Mouse (Mus musculus) heart, embryonic 11.5 days (tissue): Measurements from ENCODE around the gene Vasn. TPM values are rescaled to one million over a fixed set of nuclear protein-coding genes. Genes with fewer than 3 reads are reported as not detected.
A peak's percentile ranks its signal among the peaks of the same experiment; 100 is the strongest.

Experiments
- ATAC-seq: fragments of 200-750 bp; cut with Nextera tagmentation; replicated peaks from 2 replicates; pipeline ENCODE4 v1.8.0; 2017; ENCODE audit warnings: moderate library complexity; ENCODE audit not compliant: insufficient number of reproducible peaks, low FRiP score, low TSS enrichment
- H3K27ac ChIP-seq: fragments of 300-500 bp; sonication (generic); 2 replicates; pipeline ENCODE4 v1.5.1; 2014; ENCODE audit warnings: mild to moderate bottlenecking, low read depth, low read length
- H3K27me3 ChIP-seq: fragments of 300-500 bp; sonication (generic); 2 replicates; pipeline ENCODE4 v1.6.1; 2014; ENCODE audit warnings: mild to moderate bottlenecking, low read length, mixed read lengths; ENCODE audit not compliant: control insufficient read depth, insufficient read depth
- H3K36me3 ChIP-seq: fragments of 300-500 bp; sonication (generic); 2 replicates; pipeline ENCODE4 v1.6.1; 2014; ENCODE audit warnings: mild to moderate bottlenecking, low read length, moderate library complexity, mixed read lengths; ENCODE audit not compliant: control insufficient read depth, insufficient read depth
- H3K4me1 ChIP-seq: fragments of 300-500 bp; sonication (generic); 2 replicates; pipeline ENCODE4 v1.6.1; 2014; ENCODE audit warnings: low read length; ENCODE audit not compliant: control insufficient read depth, insufficient read depth
- H3K4me2 ChIP-seq: fragments of 300-500 bp; sonication (generic); 2 replicates; pipeline ENCODE4 v1.6.1; 2014; ENCODE audit warnings: mild to moderate bottlenecking, moderate library complexity
- H3K4me3 ChIP-seq: fragments of 300-500 bp; sonication (generic); 2 replicates; pipeline ENCODE4 v1.5.1; 2014; ENCODE audit warnings: low read depth, low read length
- H3K9ac ChIP-seq: fragments of 300-500 bp; sonication (generic); 2 replicates; pipeline ENCODE4 v1.6.1; 2014; ENCODE audit warnings: mild to moderate bottlenecking, low read depth, low read length, moderate library complexity
- H3K9me3 ChIP-seq: fragments of 300-500 bp; sonication (generic); replicated peaks from 2 replicates; pipeline ENCODE4 v1.6.1; 2016; ENCODE audit warnings: low read length; ENCODE audit not compliant: control insufficient read depth
- WGBS: fragments of 180-500 bp; shearing (Covaris S2); extraction: QIAGEN DNeasy Blood & Tissue Kit; methylation state at CpG from one replicate; pipeline ENCODE4 v1.1.7; 2014; ENCODE audit not compliant: insufficient replicate concordance; 5-methylcytosine and 5-hydroxymethylcytosine counted together
- polyA plus RNA-seq: library from polyadenylated mRNA; unstranded; fragments of >200 nt; fragmentation: Nextera tagmentation; extraction: Ambion mirVana; gene quantifications from 2 replicates; pipeline ENCODE4 v1.2.1, GENCODE M21; 2014

Gene Vasn
- polyA plus RNA-seq, 1 experiment from 2014 or later, result 10.6 TPM

GRCm38 (mm10) chr16:4613736-4614135 lies 26.0 kb upstream of the Vasn start:
- no peak for ATAC-seq
- H3K9me3 ChIP-seq, result no peaks in the 10 kb centered on the region

GRCm38 (mm10) chr16:4614639-4615038 lies 25.1 kb upstream of the Vasn start:
- no peak overlapping the region for H3K4me2 ChIP-seq
- no peaks in the 10 kb centered on the region for H3K9me3 ChIP-seq
- H3K27ac ChIP-seq, result no peak overlapping the region
- 90% methylated on average over 3 of the region's 3 CpGs for WGBS
- H3K27me3 ChIP-seq, result no peaks in the 10 kb centered on the region
- peaks cover 32% of the 10 kb centered on the region for H3K36me3 ChIP-seq
- no peaks in the 10 kb centered on the region for H3K4me1 ChIP-seq
- H3K4me3 ChIP-seq, result no peak overlapping the region
- ATAC-seq, result no peak
- H3K9ac ChIP-seq, result no peak overlapping the region

More at GRCm38 (mm10) chr16:4613736-4614135, 26.0 kb upstream of the Vasn start:
- Histone ChIP-seq H3K4me3 (no peak overlapping the region), H3K27me3 (no peaks in the 10 kb centered on the region), H3K27ac (no peak overlapping the region), H3K36me3 (peaks cover 35% of the 10 kb centered on the region), H3K4me2 (no peak overlapping the region), H3K4me1 (no peaks in the 10 kb centered on the region), H3K9ac (no peak overlapping the region)
- 89% methylated on average over 9 of the region's 9 CpGs for whole genome bisulfite sequencing

GRCm38 (mm10) chr16:4615297-4615696 lies 24.4 kb upstream of the Vasn start:
- Histone ChIP-seq H3K27me3 (no peaks in the 10 kb centered on the region), H3K4me1 (no peaks in the 10 kb centered on the region), H3K36me3 (peaks cover 28% of the 10 kb centered on the region), H3K4me3 (no peak overlapping the region), H3K9me3 (no peaks in the 10 kb centered on the region), H3K4me2 (no peak overlapping the region), H3K9ac (no peak overlapping the region), H3K27ac (no peak overlapping the region)
- ATAC-seq, result no peak
- WGBS, result 65% methylated on average over 1 of the region's 1 CpGs

GRCm38 (mm10) chr16:4616829-4617228 lies 22.9 kb upstream of the Vasn start:
- H3K4me2 ChIP-seq, result no peak overlapping the region
- H3K4me3 ChIP-seq, result no peak overlapping the region
- H3K9me3 ChIP-seq, result no peaks in the 10 kb centered on the region
- H3K4me1 ChIP-seq, result no peaks in the 10 kb centered on the region
- H3K27ac ChIP-seq, result no peak overlapping the region
- no peak for ATAC-seq
- peaks cover 23% of the 10 kb centered on the region for H3K36me3 ChIP-seq
- H3K27me3 ChIP-seq, result no peaks in the 10 kb centered on the region
- H3K9ac ChIP-seq, result no peak overlapping the region
- 81% methylated on average over 4 of the region's 4 CpGs for WGBS

- Histone ChIP-seq H3K4me2 (peak overlapping the region; percentile 89), H3K4me3 (peak overlapping the region; percentile 77), H3K27ac (peak overlapping the region; percentile 86), H3K27me3 (no peaks in the 10 kb centered on the region), H3K36me3 (no peaks in the 10 kb centered on the region), H3K4me1 (peaks cover 17% of the 10 kb centered on the region), H3K9me3 (no peaks in the 10 kb centered on the region), H3K9ac (peak overlapping the region; percentile 88)
- 15% methylated on average over 9 of the region's 9 CpGs for WGBS
- no peak for ATAC-seq
Observed at GRCm38 (mm10) chr16:4624074-4624473, 15.7 kb upstream of the Vasn start.

- Histone ChIP-seq H3K27me3 (no peaks in the 10 kb centered on the region), H3K36me3 (no peaks in the 10 kb centered on the region), H3K9ac (peak within 1 kb of the TSS; percentile 88), H3K4me1 (peaks cover 17% of the 10 kb centered on the region), H3K4me2 (peak within 1 kb of the TSS; percentile 89), H3K9me3 (no peaks in the 10 kb centered on the region), H3K4me3 (peak within 1 kb of the TSS; percentile 77), H3K27ac (peak within 1 kb of the TSS; percentile 86)
- ATAC-seq, result peak; percentile 84
- WGBS, result under 1% methylated on average over 56 of the region's 56 CpGs
Observed at GRCm38 (mm10) chr16:4624481-4625110, 15.1 kb upstream of the Vasn start, which contains the start of gene Pam16. Gene Pam16, minus strand, starts transcription at chr16:4624988.

- no peaks in the 10 kb centered on the region for H3K27me3 ChIP-seq
- WGBS, result 60% methylated on average over 6 of the region's 6 CpGs
- H3K4me2 ChIP-seq, result no peak overlapping the region
- H3K4me3 ChIP-seq, result no peak overlapping the region
- no peaks in the 10 kb centered on the region for H3K36me3 ChIP-seq
- H3K27ac ChIP-seq, result no peak overlapping the region
- no peaks in the 10 kb centered on the region for H3K9me3 ChIP-seq
- peak overlapping the region; percentile 46; the same call in 1 of the 2 replicates for H3K9ac ChIP-seq
- peaks cover 17% of the 10 kb centered on the region for H3K4me1 ChIP-seq
- no peak for ATAC-seq
Observed at GRCm38 (mm10) chr16:4627105-4627504, 12.6 kb upstream of the Vasn start.

GRCm38 (mm10) chr16:4628898-4629419 lies 10.8 kb upstream of the Vasn start:
- no peak for ATAC-seq
- Histone ChIP-seq H3K27ac (no peak overlapping the region), H3K9ac (no peak overlapping the region), H3K4me1 (peaks cover 9% of the 10 kb centered on the region), H3K27me3 (no peaks in the 10 kb centered on the region), H3K4me2 (no peak overlapping the region), H3K4me3 (no peak overlapping the region), H3K9me3 (no peaks in the 10 kb centered on the region), H3K36me3 (0 out of 2 replicates have a peak, but pooled peaks cover 3% of the 10 kb centered on the region)
- 90% methylated on average over 9 of the region's 9 CpGs for WGBS

GRCm38 (mm10) chr16:4629950-4630349 lies 9.8 kb upstream of the Vasn start:
- H3K36me3 ChIP-seq, result 0 out of 2 replicates have a peak, but pooled peaks cover 3% of the 10 kb centered on the region

More at GRCm38 (mm10) chr16:4629950-4630349, 9.8 kb upstream of the Vasn start:
- H3K9ac ChIP-seq, result no peak overlapping the region
- WGBS, result 18% methylated on average over 6 of the region's 6 CpGs
- H3K27ac ChIP-seq, result no peak overlapping the region
- no peak for ATAC-seq
- no peaks in the 10 kb centered on the region for H3K27me3 ChIP-seq
- no peaks in the 10 kb centered on the region for H3K9me3 ChIP-seq
- H3K4me3 ChIP-seq, result no peak overlapping the region
- H3K4me1 ChIP-seq, result peaks cover 12% of the 10 kb centered on the region
- no peak overlapping the region for H3K4me2 ChIP-seq
